Comparison of ENCODE assay signal across 8 mouse cellular contexts in the genomic region with DNA sequence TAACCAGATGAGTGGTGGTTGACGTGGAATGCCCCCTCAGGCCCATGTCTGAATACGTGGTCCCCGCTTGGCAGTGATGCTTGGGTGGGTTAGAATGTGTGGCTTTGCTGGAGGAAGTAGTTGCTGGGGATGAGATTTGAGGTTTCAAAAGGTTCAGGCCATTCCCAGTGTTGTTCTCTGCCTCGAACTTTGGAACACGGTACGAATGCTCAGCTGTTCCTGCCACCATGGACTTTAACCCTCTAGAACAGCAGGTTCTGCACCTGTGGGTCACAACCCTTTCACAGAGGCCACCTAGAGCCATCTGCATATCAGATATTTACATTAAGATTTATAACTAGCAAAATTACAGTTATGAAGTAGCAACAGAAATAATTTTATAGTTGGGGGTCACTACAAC. TPM values are rescaled to one million over a fixed set of nuclear protein-coding genes. Genes with fewer than 3 reads are reported as not detected.
"Had no signal": no experiment of that assay in that cellular context is flagged by ENCODE, and none has a peak within 500 bp of the region (broad histone marks: within the 10 kb centered on the region; RNA-seq: fewer than 3 reads in every experiment).

No protein-coding gene starts in this region.

- H3K4me1 ChIP-seq: hindbrain, embryonic 13.5 days; limb, embryonic 15.5 days; midbrain, embryonic 12.5 days had no signal

- H3K4me2 ChIP-seq: hindbrain, embryonic 13.5 days; limb, embryonic 15.5 days; midbrain, embryonic 12.5 days had no signal

- H3K9ac ChIP-seq: hindbrain, embryonic 13.5 days; limb, embryonic 15.5 days; midbrain, embryonic 12.5 days had no signal

- H3K4me3 ChIP-seq: hindbrain, embryonic 13.5 days; limb, embryonic 15.5 days; midbrain, embryonic 12.5 days had no signal

- H3K27me3 ChIP-seq: hindbrain, embryonic 13.5 days; limb, embryonic 15.5 days; midbrain, embryonic 12.5 days had no signal

- H3K9me3 ChIP-seq: hindbrain, embryonic 13.5 days; limb, embryonic 15.5 days; midbrain, embryonic 12.5 days had no signal

- H3K27ac ChIP-seq: hindbrain, embryonic 13.5 days; hindbrain, postnatal 0 days; limb, embryonic 15.5 days; midbrain, embryonic 12.5 days had no signal

- DNase-seq: lung, adult 18-20 months; right cerebral cortex, postnatal 14 days; thymus, postnatal 36 days had no signal

- ATAC-seq: hindbrain, postnatal 0 days had no signal

RNA-seq across cellular contexts. Expression of gene Myh3, which starts 41.9 kb away (rescaled TPM):
- total RNA-seq: megakaryocyte-erythroid progenitor cell, adult 5-6 weeks had no signal
